Mouse (Mus musculus) small intestine, adult 2 months (tissue): ENCODE results near the gene Btn2a2.

Source experiments
- CTCF ChIP-seq: fragments of 200-500 bp; IDR thresholded peaks from 2 replicates; pipeline ENCODE4 v1.5.1; 2012; ENCODE audit warnings: low read depth, mild to moderate bottlenecking, control low read depth, inconsistent platforms, low read length, moderate library complexity, mixed read lengths; ENCODE audit not compliant: insufficient replicate concordance, insufficient read length; ENCODE audit errors: extremely low read depth
- POLR2A ChIP-seq: fragments of 200-500 bp; IDR thresholded peaks from 2 replicates; pipeline ENCODE4 v1.6.1; 2012; ENCODE audit warnings: low read depth, mild to moderate bottlenecking, control low read depth, inconsistent platforms, low read length, moderate library complexity

DNA sequence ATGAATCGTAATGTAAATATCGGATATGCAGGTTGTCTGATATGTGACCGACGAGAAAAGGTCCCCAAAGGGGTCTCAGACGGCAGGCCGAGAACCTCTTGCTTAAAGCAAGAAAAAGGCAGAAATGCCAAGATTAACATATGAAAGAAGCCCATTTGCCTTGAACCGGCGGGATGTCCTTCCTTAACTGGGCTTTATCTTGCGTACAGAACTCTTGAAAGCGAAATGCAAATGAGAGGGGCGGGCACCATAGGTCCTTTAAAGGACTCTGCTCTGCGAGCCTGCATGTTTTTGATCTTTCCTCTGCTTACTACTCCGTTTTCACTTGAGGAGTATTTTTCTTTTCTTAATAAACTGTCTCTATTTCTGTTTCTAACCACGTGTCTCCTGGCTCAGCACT, 3.3 kb upstream of the Btn2a2 start:
- TF ChIP-seq CTCF (no peak), POLR2A (no peak)
